Mouse (Mus musculus) CH12.LX (cell line): ENCODE measurements at regions not wholly inside any gene's neighbourhood (a gene's known extent, or its start where the extent isn't known, plus 50 kb on each side); places are given as distances from the start of the nearest gene placed in this dataset.

ENCODE experiments used
- DNase-seq: peaks from one replicate; pipeline ENCODE4 v3.0.0-alpha.2; 2013; ENCODE audit errors: extremely low read depth
- H3K27ac ChIP-seq: 2 replicates; pipeline ENCODE4 v1.5.1; 2012; ENCODE audit warnings: low read depth, mild to moderate bottlenecking, control low read depth, moderate library complexity; ENCODE audit not compliant: insufficient read depth
- H3K27me3 ChIP-seq: replicated peaks from 2 replicates; pipeline ENCODE3; 2012; ENCODE audit warnings: inconsistent platforms
- H3K36me3 ChIP-seq, 2 experiments: replicated peaks in 1 of 2; 2 replicates each; pipeline versions ENCODE3 to v1.6.1; 2012; ENCODE audit warnings: inconsistent platforms in 1 of 2, low read length in 1 of 2, mild to moderate bottlenecking in 1 of 2, mixed read lengths in 1 of 2, moderate library complexity in 1 of 2; ENCODE audit not compliant: control insufficient read depth in 1 of 2, insufficient read depth in 1 of 2
- H3K4me1 ChIP-seq, 2 experiments: 2 replicates each; pipeline ENCODE4 v1.6.1; 2012; ENCODE audit warnings: inconsistent platforms in 1 of 2, moderate library complexity in 1 of 2; ENCODE audit not compliant: insufficient read depth in 2 of 2, control insufficient read depth in 1 of 2
- H3K4me2 ChIP-seq: 2 replicates; pipeline ENCODE4 v1.6.1; 2012; ENCODE audit warnings: low read depth, mild to moderate bottlenecking, control low read depth; ENCODE audit not compliant: poor library complexity, insufficient read depth, severe bottlenecking
- H3K4me3 ChIP-seq, 3 experiments: fragments of 150-350 bp in 1 of 3; sonication (generic) in 1 of 3; replicated peaks in 1 of 3; 2 replicates each; pipeline versions ENCODE3 to v1.5.1; 2011 to 2012; ENCODE audit warnings: low read depth in 2 of 3, low read length in 2 of 3, mild to moderate bottlenecking in 2 of 3, moderate library complexity in 2 of 3, control low read depth in 1 of 3, improper control_type of control experiment in 1 of 3, inconsistent platforms in 1 of 3, mixed read lengths in 1 of 3; ENCODE audit not compliant: poor library complexity in 1 of 3
- H3K79me2 ChIP-seq: replicated peaks from 2 replicates; pipeline ENCODE4 v1.6.1; 2012; ENCODE audit warnings: mild to moderate bottlenecking, moderate library complexity; ENCODE audit not compliant: control insufficient read depth, poor library complexity, insufficient read depth, severe bottlenecking; ENCODE audit errors: extremely low read depth
- H3K9ac ChIP-seq: 2 replicates; pipeline ENCODE4 v1.6.1; 2012; ENCODE audit warnings: low read depth, mild to moderate bottlenecking, control low read depth, moderate library complexity; ENCODE audit not compliant: insufficient read depth
- H3K9me3 ChIP-seq: replicated peaks from 2 replicates; pipeline ENCODE3; 2012; ENCODE audit warnings: low read length, inconsistent platforms, mixed read lengths
- CTCF ChIP-seq, 2 experiments: IDR thresholded peaks in 1 of 2; conservative IDR thresholded peaks in 1 of 2; 2 replicates each; pipeline ENCODE4 v1.5.1; 2011 to 2012; ENCODE audit warnings: low read depth in 2 of 2, low read length in 2 of 2, improper control_type of control experiment in 1 of 2, inconsistent platforms in 1 of 2, mild to moderate bottlenecking in 1 of 2, moderate library complexity in 1 of 2
- E2F4 ChIP-seq: IDR thresholded peaks from 2 replicates; pipeline ENCODE4 v1.6.1; 2011; ENCODE audit warnings: low read depth, low read length, improper control_type of control experiment; ENCODE audit not compliant: insufficient replicate concordance
- EP300 ChIP-seq: IDR thresholded peaks from 2 replicates; pipeline ENCODE4 v1.6.1; 2011; ENCODE audit warnings: low read length, improper control_type of control experiment
- ETS1 ChIP-seq: conservative IDR thresholded peaks from 2 replicates; pipeline ENCODE4 v1.6.1; 2012; ENCODE audit warnings: low read depth, mild to moderate bottlenecking, inconsistent platforms, low read length, improper control_type of control experiment, moderate library complexity
- GABPA ChIP-seq: IDR thresholded peaks from 2 replicates; pipeline ENCODE4 v1.6.1; 2012; ENCODE audit warnings: low read depth, low read length, improper control_type of control experiment, inconsistent platforms; ENCODE audit not compliant: insufficient replicate concordance
- HCFC1 ChIP-seq: IDR thresholded peaks from 2 replicates; pipeline ENCODE4 v1.6.1; 2012; ENCODE audit warnings: low read depth, mild to moderate bottlenecking, inconsistent platforms, low read length, improper control_type of control experiment
- JUN ChIP-seq: IDR thresholded peaks from 2 replicates; pipeline ENCODE4 v1.6.1; 2011; ENCODE audit warnings: low read depth, mild to moderate bottlenecking, low read length, improper control_type of control experiment, moderate library complexity; ENCODE audit not compliant: insufficient read depth
- JUND ChIP-seq: conservative IDR thresholded peaks from 2 replicates; pipeline ENCODE4 v1.6.1; 2011; ENCODE audit warnings: low read depth, low read length, improper control_type of control experiment
- KAT2A ChIP-seq: IDR thresholded peaks from 2 replicates; pipeline ENCODE4 v1.6.1; 2012; ENCODE audit warnings: low read length, improper control_type of control experiment, inconsistent platforms; ENCODE audit not compliant: insufficient replicate concordance
- MAZ ChIP-seq: IDR thresholded peaks from 2 replicates; pipeline ENCODE4 v1.6.1; 2012; ENCODE audit warnings: low read depth, mild to moderate bottlenecking, inconsistent platforms, low read length, improper control_type of control experiment, moderate library complexity
- MEF2A ChIP-seq: IDR thresholded peaks from 2 replicates; pipeline ENCODE4 v1.6.1; 2014; ENCODE audit warnings: low read depth, mild to moderate bottlenecking, inconsistent platforms, low read length, improper control_type of control experiment, borderline replicate concordance
- MXI1 ChIP-seq: IDR thresholded peaks from 2 replicates; pipeline ENCODE4 v1.6.1; 2011; ENCODE audit warnings: mild to moderate bottlenecking, low read depth, low read length, improper control_type of control experiment
- MYC ChIP-seq: IDR thresholded peaks from 2 replicates; pipeline ENCODE4 v1.6.1; 2011; ENCODE audit warnings: low read depth, mild to moderate bottlenecking, improper control_type of control experiment, low read length
- NRF1 ChIP-seq: IDR thresholded peaks from 2 replicates; pipeline ENCODE4 v1.6.1; 2014; ENCODE audit warnings: low read depth, mild to moderate bottlenecking, inconsistent platforms, low read length, improper control_type of control experiment, moderate library complexity
- PAX5 ChIP-seq: IDR thresholded peaks from 2 replicates; pipeline ENCODE4 v1.6.1; 2012; ENCODE audit warnings: low read length, inconsistent platforms, mixed read lengths
- POLR2A ChIP-seq: IDR thresholded peaks from 2 replicates; pipeline ENCODE4 v1.6.1; 2011; ENCODE audit warnings: low read depth, mild to moderate bottlenecking, improper control_type of control experiment, low read length
- POLR2AphosphoS2 ChIP-seq: IDR thresholded peaks from 2 replicates; pipeline ENCODE4 v1.6.1; 2011; ENCODE audit warnings: low read depth, low read length, improper control_type of control experiment
- RAD21 ChIP-seq: IDR thresholded peaks from 2 replicates; pipeline ENCODE4 v1.6.1; 2011; ENCODE audit warnings: low read depth, mild to moderate bottlenecking, low read length, improper control_type of control experiment, moderate library complexity
- RCOR1 ChIP-seq: conservative IDR thresholded peaks from 2 replicates; pipeline ENCODE4 v1.6.1; 2012; ENCODE audit warnings: low read depth, mild to moderate bottlenecking, inconsistent platforms, low read length, improper control_type of control experiment
- SIN3A ChIP-seq: IDR thresholded peaks from 2 replicates; pipeline ENCODE4 v1.6.1; 2012; ENCODE audit warnings: low read length, improper control_type of control experiment, inconsistent platforms
- SMC3 ChIP-seq: IDR thresholded peaks from 2 replicates; pipeline ENCODE4 v1.6.1; 2011; ENCODE audit warnings: low read depth, low read length, improper control_type of control experiment
- TBP ChIP-seq: conservative IDR thresholded peaks from 2 replicates; pipeline ENCODE4 v1.6.1; 2011; ENCODE audit warnings: low read depth, low read length, improper control_type of control experiment
- UBTF ChIP-seq: IDR thresholded peaks from 2 replicates; pipeline ENCODE4 v1.6.1; 2012; ENCODE audit warnings: low read depth, mild to moderate bottlenecking, inconsistent platforms, low read length, improper control_type of control experiment, moderate library complexity
- USF1 ChIP-seq: IDR thresholded peaks from 2 replicates; pipeline ENCODE4 v1.6.1; 2014; ENCODE audit warnings: low read depth, mild to moderate bottlenecking, inconsistent platforms, low read length, improper control_type of control experiment
- USF2 ChIP-seq: conservative IDR thresholded peaks from 2 replicates; pipeline ENCODE4 v1.6.1; 2011; ENCODE audit warnings: low read depth, low read length, improper control_type of control experiment
- ZC3H11A ChIP-seq: IDR thresholded peaks from 2 replicates; pipeline ENCODE4 v1.6.1; 2012; ENCODE audit warnings: low read depth, mild to moderate bottlenecking, inconsistent platforms, low read length, improper control_type of control experiment
- ZKSCAN1 ChIP-seq: IDR thresholded peaks from 2 replicates; pipeline ENCODE4 v1.6.1; 2012; ENCODE audit warnings: low read depth, inconsistent platforms, low read length, improper control_type of control experiment, borderline replicate concordance
- ZMIZ1 ChIP-seq: IDR thresholded peaks from 2 replicates; pipeline ENCODE4 v1.6.1; 2012; ENCODE audit warnings: low read depth, mild to moderate bottlenecking, inconsistent platforms, low read length, improper control_type of control experiment
- dilution Hi-C: fragments of 300-500 bp; cut with MboI; formaldehyde crosslinking; loops from 2 replicates; pipeline ENCODE4 v1.14.3; 2020; ENCODE audit warnings: low sequenced_read_pairs; ENCODE audit not compliant: extremely low pct_unique_long_range_greater_than_20kb, extremely low pct_ligation_motif_present
- in situ Hi-C: fragments of 300-500 bp; cut with MboI; formaldehyde crosslinking; loops from 3 replicates; pipeline ENCODE4 v1.14.3; 2019; ENCODE audit warnings: low sequenced_read_pairs, low pct_ligation_motif_present, low pct_unique_long_range_greater_than_20kb, mixed read lengths

DNA sequence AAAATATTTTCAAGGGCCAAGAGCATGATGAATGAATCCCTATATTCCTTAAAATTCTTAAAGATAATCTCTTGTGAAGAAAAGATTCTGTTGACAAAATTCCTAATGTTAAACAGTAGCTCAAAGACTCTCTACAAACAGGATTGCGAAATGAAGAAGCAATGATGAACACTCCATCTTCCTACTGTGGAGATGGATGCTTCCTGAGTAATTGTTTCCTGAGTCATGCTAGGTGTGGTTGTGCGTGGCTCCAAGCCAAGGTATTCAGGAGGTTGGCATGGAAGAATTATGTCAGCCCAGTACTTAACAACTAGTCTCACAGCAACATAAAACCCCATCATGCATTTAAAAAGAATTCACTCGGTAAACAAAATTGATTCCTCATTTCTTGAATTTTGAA lies 286.4 kb downstream of the Mid1ip1 start:
- no peak overlapping the region for H3K4me2 ChIP-seq
- H3K4me3 ChIP-seq = no peak overlapping the region
- H3K79me2 ChIP-seq = no peaks in the 10 kb centered on the region
- in situ Hi-C loops = no loop called here
- H3K36me3 ChIP-seq = no peaks in the 10 kb centered on the region
- H3K9me3 ChIP-seq = no peaks in the 10 kb centered on the region
- no peak overlapping the region for H3K27ac ChIP-seq
- no peaks in the 10 kb centered on the region for H3K27me3 ChIP-seq
- DNase-seq = no peak
- no peak overlapping the region for H3K9ac ChIP-seq
- no peak for TF ChIP-seq POLR2AphosphoS2
- TF ChIP-seq ZKSCAN1 = no peak
- TF ChIP-seq SMC3 = no peak
- TF ChIP-seq ZC3H11A = no peak
- no peak for TF ChIP-seq JUN
- TF ChIP-seq SIN3A = no peak
- no peak for TF ChIP-seq EP300
- TF ChIP-seq PAX5 = no peak
- no peak for TF ChIP-seq JUND
- no peak for TF ChIP-seq ZMIZ1
- TF ChIP-seq MEF2A = no peak
- TF ChIP-seq USF2 = no peak
- TF ChIP-seq MYC = no peak
- no peak for TF ChIP-seq USF1
- TF ChIP-seq E2F4 = no peak
- no peak for TF ChIP-seq NRF1
- dilution Hi-C loops = no loop called here
- no peaks in the 10 kb centered on the region for H3K4me1 ChIP-seq

DNA sequence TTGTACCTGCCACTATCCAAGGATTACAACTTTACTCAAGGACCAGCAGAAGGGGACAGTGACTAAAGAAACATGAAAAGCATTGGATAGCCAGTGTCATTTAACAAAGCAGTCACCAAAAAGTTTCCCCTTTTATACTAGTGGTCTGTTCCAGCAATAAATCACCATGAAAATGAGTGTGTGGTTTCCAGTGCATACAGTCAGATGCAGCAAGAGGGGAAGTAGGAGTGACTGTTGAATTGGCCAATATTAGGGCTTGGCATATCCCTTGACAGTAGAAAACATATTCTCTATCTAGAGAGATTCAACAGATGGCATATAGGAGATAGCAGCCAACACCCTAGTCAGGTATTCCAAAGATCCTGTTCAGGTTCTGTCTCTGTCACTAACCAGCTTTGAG lies 259.8 kb upstream of the H2al1a start:
- Histone ChIP-seq H3K4me1 (peaks cover 0 to 5% of the 10 kb centered on the region in 2 experiments; a peak in 1 of 4 replicates), H3K4me3 (no peak overlapping the region), H3K36me3 (no peaks in the 10 kb centered on the region), H3K9ac (no peak overlapping the region), H3K4me2 (no peak overlapping the region), H3K27ac (no peak overlapping the region), H3K79me2 (no peaks in the 10 kb centered on the region), H3K9me3 (no peaks in the 10 kb centered on the region), H3K27me3 (no peaks in the 10 kb centered on the region)
- in situ Hi-C loops = no loop called here
- TF ChIP-seq UBTF (no peak), CTCF (conservative IDR thresholded peaks at IDR 0.05 in 1 of 2, IDR thresholded peaks at IDR 0.05 in 1 of 2; ENCODE audit: low read depth in 2 of 2, low read length in 2 of 2) (no peak), TBP (no peak), RAD21 (no peak), HCFC1 (no peak), GABPA (no peak), KAT2A (no peak), RCOR1 (no peak), POLR2AphosphoS2 (no peak), ZC3H11A (no peak), MXI1 (no peak), MAZ (no peak), POLR2A (no peak), JUND (no peak), SMC3 (no peak), ETS1 (no peak)
- DNase-seq = no peak
- dilution Hi-C loops = no loop called here
